Mouse (Mus musculus): ENCODE measurements at regions not wholly inside any gene's neighbourhood (a gene's known extent, or its start where the extent isn't known, plus 50 kb on each side); places are given as distances from the start of the nearest gene placed in this dataset.

DNA sequence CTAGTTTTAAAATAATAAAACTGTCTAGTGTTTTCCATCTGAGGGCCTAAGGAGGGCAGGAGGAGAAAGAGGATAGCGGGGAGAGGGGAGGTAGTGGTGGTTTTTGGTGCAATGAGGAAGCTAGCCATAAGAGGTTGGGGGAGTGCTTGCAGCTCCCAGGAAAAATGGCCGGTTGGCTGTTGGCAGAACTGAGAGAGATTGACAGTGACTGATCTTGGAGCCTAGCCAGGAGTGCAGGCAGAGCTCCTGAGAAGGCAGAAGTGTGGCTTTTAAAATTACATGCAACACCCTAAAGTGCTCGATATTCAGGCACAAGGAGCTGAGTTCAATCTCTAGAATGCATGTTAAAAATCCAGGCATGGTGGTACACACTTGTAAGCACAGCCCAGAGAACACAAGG lies 938.3 kb upstream of the 2610301B20Rik start:
- no peak for TF ChIP-seq CTCF (IDR thresholded peaks at IDR 0.05; ENCODE audit: borderline replicate concordance, extremely low read depth, insufficient read depth, insufficient read length)
- no peak for TF ChIP-seq POLR2A (IDR thresholded peaks at IDR 0.05; ENCODE audit: borderline replicate concordance, extremely low read depth, insufficient read depth, insufficient read length, poor library complexity, severe bottlenecking)
- DNase-seq (ENCODE audit: low read depth) = peak; percentile 63

DNA sequence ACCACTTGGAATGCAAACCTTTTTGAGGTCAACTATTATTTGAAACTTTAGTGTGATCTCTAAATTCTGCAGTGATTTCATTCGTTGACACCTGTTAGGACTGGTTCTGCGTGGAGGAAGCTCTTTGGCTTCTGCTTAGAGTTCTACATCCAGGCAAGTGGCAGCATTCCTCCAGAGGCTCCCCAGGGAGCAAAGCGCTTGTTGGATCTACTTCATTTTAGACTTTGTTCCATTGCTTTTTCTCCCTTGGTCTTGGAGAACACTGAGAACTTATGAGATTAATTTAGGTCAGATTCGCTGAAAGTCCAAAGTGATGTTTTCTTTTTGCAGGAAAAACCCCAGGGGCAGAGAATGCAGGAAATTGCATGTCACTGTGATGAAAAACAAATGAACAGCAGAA lies 922.9 kb upstream of the 2610301B20Rik start:
- TF ChIP-seq POLR2A (IDR thresholded peaks at IDR 0.05; ENCODE audit: borderline replicate concordance, extremely low read depth, insufficient read depth, insufficient read length, poor library complexity, severe bottlenecking) = no peak
- TF ChIP-seq CTCF (IDR thresholded peaks at IDR 0.05; ENCODE audit: borderline replicate concordance, extremely low read depth, insufficient read depth, insufficient read length) = no peak
- no peak for DNase-seq (ENCODE audit: low read depth)

DNA sequence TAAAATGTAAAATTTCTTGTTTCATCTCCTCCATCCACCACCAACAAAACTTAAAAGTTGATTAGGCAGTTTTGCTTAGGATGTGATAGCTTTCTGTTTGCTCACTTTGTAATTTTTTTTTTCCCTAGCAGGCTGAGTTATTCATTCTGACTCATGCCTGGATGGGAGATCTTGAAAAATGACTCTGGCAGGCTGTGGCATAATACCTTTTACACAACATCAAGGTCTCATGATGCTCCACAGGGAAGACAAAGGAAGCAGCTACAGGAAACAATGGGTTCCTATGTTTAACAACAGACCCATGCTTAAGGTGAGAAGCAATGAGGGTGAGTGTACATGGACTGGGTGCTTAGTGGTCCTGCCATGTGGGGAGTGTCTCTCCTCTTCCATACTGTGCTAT lies 899.7 kb upstream of the 2610301B20Rik start:
- TF ChIP-seq POLR2A (IDR thresholded peaks at IDR 0.05; ENCODE audit: borderline replicate concordance, extremely low read depth, insufficient read depth, insufficient read length, poor library complexity, severe bottlenecking) (no peak), CTCF (IDR thresholded peaks at IDR 0.05; ENCODE audit: borderline replicate concordance, extremely low read depth, insufficient read depth, insufficient read length) (no peak)
- DNase-seq (ENCODE audit: low read depth) = no peak

DNA sequence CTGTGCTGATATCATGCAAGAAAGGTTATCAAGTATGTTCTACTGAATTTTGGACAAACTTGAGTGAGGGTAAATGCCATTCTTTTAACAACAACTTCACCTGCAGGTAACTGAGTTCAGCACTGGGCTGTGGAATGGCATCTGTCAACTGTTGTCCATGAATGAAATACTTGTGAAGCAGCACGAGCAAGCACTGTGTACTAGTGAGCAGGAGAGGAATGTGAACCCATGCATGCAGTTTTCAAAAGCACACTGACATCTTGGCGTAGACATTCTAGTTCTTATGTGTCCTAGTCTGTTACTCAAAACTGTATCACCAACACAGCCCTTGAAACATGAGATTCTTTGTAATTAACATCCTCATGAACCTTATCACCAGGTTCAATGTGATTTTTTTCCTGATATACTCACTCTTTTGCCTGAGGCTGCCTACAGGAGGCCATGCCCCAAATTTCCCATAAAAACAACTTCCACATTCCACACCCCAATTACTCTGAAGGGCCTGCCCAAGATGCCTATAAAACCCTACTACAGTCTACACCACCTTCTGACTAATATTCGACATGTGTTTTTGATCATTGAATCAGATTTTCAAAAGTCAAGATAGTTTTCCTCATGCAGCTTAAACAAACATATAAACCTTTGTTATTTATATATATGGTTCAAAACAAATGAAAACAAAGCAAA lies 892.8 kb upstream of the 2610301B20Rik start:
- TF ChIP-seq POLR2A (IDR thresholded peaks at IDR 0.05; ENCODE audit: borderline replicate concordance, extremely low read depth, insufficient read depth, insufficient read length, poor library complexity, severe bottlenecking) = no peak
- no peak for DNase-seq (ENCODE audit: low read depth)

DNA sequence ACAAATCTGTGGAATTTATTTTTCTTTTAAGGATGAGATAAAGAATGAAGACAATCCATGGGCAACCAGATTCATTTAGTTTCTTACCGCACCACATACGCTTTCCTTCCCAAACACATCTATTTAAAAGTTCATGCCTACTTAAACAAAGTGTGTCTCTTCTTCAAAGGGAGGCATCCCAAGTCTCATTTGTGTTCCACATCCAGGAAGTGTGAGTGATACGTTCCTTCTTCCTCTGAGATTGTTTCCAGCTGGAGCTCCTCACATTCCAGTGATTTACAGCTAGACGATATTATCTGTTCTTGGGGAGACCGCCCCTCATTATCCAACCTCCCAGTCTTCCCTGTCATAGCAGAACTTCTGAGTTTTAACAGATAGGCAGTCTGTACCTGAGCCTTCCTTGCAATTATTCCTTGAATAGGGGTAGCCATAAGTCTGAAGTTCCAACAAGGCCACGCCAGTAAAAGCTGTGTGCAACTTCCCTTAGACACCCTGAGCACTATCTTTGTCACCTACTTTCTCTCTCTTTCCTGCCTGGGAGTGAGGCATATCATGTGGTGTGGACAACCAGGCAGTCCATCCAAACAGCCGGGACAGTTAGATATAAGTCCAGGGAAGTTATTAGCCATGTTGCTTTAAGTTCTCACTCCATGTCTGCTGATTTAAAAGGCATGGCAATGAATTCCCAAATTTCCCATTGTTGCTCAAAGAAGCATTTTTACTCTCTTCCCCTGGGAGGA lies 891.3 kb upstream of the 2610301B20Rik start:
- DNase-seq (ENCODE audit: low read depth) = no peak
- TF ChIP-seq POLR2A (IDR thresholded peaks at IDR 0.05; ENCODE audit: borderline replicate concordance, extremely low read depth, insufficient read depth, insufficient read length, poor library complexity, severe bottlenecking) = no peak
- TF ChIP-seq CTCF (IDR thresholded peaks at IDR 0.05; ENCODE audit: borderline replicate concordance, extremely low read depth, insufficient read depth, insufficient read length) = no peak

DNA sequence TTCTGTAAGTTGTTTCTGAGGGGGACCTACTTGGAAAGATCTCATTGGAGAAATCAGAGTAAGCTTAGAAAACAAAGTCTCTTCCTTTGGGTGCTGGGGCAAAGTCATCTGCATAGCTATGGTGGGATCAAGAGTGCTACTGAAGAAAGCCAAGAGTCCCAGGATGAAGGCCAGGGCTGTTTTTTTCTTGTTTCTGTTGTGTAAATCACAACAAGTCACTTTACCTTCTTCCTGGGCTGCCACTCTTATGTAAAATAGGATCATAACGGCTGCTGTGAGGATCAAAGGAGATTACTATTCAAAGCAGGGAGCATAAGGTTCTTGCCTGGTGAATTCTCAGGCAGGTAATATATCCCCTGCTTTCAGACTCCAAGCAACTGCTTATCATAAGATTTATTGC lies 880.4 kb upstream of the 2610301B20Rik start:
- no peak for DNase-seq (ENCODE audit: low read depth)
- TF ChIP-seq CTCF (IDR thresholded peaks at IDR 0.05; ENCODE audit: borderline replicate concordance, extremely low read depth, insufficient read depth, insufficient read length) (no peak), POLR2A (IDR thresholded peaks at IDR 0.05; ENCODE audit: borderline replicate concordance, extremely low read depth, insufficient read depth, insufficient read length, poor library complexity, severe bottlenecking) (no peak)

DNA sequence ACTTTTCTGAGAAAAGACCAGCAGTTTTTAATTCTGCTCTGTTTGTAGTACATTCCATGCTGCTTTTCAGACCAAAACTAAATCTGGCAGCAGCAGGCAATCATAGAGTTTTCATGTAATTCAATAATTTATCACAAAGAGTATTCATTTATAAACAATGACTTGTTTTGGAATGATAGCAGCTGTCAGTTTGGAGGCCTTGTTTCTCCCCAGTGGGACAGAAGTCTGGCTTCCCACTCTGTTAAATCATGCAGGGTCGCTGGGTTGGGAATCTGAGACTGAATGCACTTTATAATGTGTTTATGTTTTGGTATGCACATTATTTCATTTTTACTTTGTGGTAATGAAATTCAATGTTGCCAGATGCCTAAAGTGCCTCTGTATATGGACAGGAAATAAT lies 879.8 kb upstream of the 2610301B20Rik start:
- DNase-seq (ENCODE audit: low read depth) = no peak
- TF ChIP-seq POLR2A (IDR thresholded peaks at IDR 0.05; ENCODE audit: borderline replicate concordance, extremely low read depth, insufficient read depth, insufficient read length, poor library complexity, severe bottlenecking) (no peak), CTCF (IDR thresholded peaks at IDR 0.05; ENCODE audit: borderline replicate concordance, extremely low read depth, insufficient read depth, insufficient read length) (no peak)

DNA sequence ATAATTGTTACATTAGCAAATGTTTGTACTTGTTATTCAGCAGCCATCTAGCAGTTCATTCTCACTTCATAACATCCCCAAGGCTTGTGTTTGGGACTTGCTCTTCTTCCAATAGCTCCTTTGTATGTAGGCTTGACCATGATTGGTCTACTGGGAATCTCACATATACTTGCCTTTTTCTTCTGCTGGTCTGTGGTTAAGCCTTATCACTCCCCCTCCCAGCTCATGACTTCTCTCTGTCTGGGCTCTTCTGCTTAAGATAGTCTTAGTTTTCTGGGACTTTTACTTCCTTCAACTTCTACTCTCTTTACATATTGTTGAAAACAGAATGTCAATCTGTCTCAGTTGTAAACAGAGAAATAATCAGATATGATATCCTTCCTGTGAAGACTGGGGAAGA lies 844.0 kb upstream of the 2610301B20Rik start:
- DNase-seq (ENCODE audit: low read depth) = no peak
- TF ChIP-seq CTCF (IDR thresholded peaks at IDR 0.05; ENCODE audit: borderline replicate concordance, extremely low read depth, insufficient read depth, insufficient read length) = no peak
- no peak for TF ChIP-seq POLR2A (IDR thresholded peaks at IDR 0.05; ENCODE audit: borderline replicate concordance, extremely low read depth, insufficient read depth, insufficient read length, poor library complexity, severe bottlenecking)

DNA sequence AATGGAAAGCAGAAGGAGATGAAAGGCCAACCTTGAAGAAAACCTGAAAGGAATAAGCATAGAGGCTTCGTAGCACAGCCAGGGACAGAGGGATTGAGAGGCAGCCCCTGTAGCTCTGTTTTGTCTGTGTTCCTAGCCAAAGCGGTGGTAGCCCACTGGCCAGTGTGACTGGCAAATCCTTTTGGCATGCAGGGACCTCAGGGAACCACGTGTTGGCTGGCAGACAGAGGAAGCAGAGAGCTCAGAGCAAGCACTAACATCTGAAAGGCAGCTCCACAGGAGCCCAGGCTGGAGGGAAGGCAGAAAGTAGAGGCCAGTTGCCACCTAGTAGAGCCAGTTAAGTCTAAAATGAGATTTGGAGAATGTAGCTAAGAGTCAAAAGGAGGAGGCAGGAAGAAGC lies 842.5 kb upstream of the 2610301B20Rik start:
- TF ChIP-seq CTCF (IDR thresholded peaks at IDR 0.05; ENCODE audit: borderline replicate concordance, extremely low read depth, insufficient read depth, insufficient read length) (no peak), POLR2A (IDR thresholded peaks at IDR 0.05; ENCODE audit: borderline replicate concordance, extremely low read depth, insufficient read depth, insufficient read length, poor library complexity, severe bottlenecking) (no peak)
- DNase-seq (ENCODE audit: low read depth) = peak; percentile 16

DNA sequence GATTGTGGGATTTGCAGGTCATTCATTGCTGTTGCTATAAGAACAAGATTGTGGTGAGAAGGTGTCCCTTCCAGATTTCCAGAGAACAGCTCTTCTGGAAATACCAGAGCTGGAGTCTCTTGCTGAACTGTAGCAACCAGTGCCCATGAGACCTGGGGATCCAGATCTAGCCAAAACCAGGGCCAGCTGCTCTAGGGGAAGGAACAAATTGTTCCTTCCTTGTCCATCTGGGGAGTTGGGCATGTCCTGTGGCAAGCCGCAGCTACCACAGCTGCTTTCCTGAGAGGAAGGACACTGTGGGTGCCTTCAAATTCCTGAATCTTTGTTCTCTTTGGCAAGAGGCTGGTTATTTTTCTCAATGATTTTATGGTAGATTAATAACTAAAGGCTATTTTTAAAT lies 839.0 kb upstream of the 2610301B20Rik start:
- no peak for DNase-seq (ENCODE audit: low read depth)
- no peak for TF ChIP-seq CTCF (IDR thresholded peaks at IDR 0.05; ENCODE audit: borderline replicate concordance, extremely low read depth, insufficient read depth, insufficient read length)
- no peak for TF ChIP-seq POLR2A (IDR thresholded peaks at IDR 0.05; ENCODE audit: borderline replicate concordance, extremely low read depth, insufficient read depth, insufficient read length, poor library complexity, severe bottlenecking)

DNA sequence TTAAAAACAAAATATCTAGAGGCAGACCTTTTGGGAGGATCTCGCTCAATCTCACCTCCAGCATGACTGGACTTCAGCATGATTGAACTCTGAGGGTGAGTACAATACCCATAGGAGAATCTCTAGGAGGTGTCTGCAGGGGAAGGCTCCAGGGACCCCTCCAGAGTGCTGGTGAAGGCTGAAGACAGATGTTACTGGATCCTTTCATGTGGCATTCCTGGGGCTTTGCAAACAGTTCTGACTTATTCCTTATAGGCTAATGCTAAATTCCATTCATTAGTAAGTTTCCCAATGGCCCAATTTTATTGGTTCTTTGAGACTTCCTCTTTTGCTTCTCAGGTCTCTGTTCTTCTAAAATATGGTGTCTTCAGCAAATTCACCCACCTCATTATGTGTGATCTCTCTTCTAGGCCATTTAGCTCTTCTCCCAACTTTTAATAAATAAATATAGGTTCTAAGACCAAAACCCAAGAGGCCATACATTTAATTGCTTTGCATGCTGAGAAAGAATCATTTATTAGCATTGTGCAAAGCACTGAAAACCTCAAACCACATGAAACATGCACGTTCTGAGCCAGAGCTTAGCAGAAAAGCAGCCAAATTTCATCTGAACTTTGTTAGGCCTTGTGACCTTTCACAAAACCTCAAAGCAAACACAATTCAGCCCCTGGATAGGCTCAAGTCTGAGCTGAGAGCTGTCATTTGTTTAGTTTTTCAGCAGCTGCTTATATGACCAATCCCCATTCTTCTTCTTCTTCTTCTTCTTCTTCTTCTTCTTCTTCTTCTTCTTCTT lies 832.8 kb upstream of the 2610301B20Rik start:
- TF ChIP-seq POLR2A (IDR thresholded peaks at IDR 0.05; ENCODE audit: borderline replicate concordance, extremely low read depth, insufficient read depth, insufficient read length, poor library complexity, severe bottlenecking) (no peak), CTCF (IDR thresholded peaks at IDR 0.05; ENCODE audit: borderline replicate concordance, extremely low read depth, insufficient read depth, insufficient read length) (no peak)
- DNase-seq (ENCODE audit: low read depth) = no peak
